Mouse (Mus musculus) midbrain, embryonic 16.5 days (tissue): ENCODE results near the gene Akr1b8. TPM values are rescaled to one million over a fixed set of nuclear protein-coding genes. Genes with fewer than 3 reads are reported as not detected.
"Not testable (repeated sequence)": the region's sequence is repeated elsewhere in the genome, so short reads cannot be mapped to it uniquely, and the experiment has no call there.

ENCODE experiments used
- ATAC-seq: fragments of 200-750 bp; cut with Nextera tagmentation; 2 replicates; pipeline ENCODE4 v1.8.0; 2017; ENCODE audit warnings: moderate TSS enrichment
- H3K27ac ChIP-seq: fragments of 300-500 bp; sonication (generic); 2 replicates; pipeline ENCODE4 v1.5.1; 2014; ENCODE audit warnings: mild to moderate bottlenecking, low read length, mixed read lengths
- H3K27me3 ChIP-seq: fragments of 300-500 bp; sonication (generic); 2 replicates; pipeline ENCODE4 v1.6.1; 2014; ENCODE audit warnings: low read depth, low read length, mixed read lengths; ENCODE audit not compliant: control insufficient read depth, insufficient read depth
- H3K36me3 ChIP-seq: fragments of 300-500 bp; sonication (generic); 2 replicates; pipeline ENCODE4 v1.6.1; 2014; ENCODE audit warnings: mild to moderate bottlenecking, low read length, moderate library complexity, mixed read lengths; ENCODE audit not compliant: control insufficient read depth, insufficient read depth
- H3K4me1 ChIP-seq: fragments of 300-500 bp; sonication (generic); 2 replicates; pipeline ENCODE4 v1.6.1; 2014; ENCODE audit warnings: mild to moderate bottlenecking, low read length, mixed read lengths; ENCODE audit not compliant: control insufficient read depth, insufficient read depth
- H3K4me2 ChIP-seq: fragments of 300-500 bp; sonication (generic); 2 replicates; pipeline ENCODE4 v1.6.1; 2014; ENCODE audit warnings: mild to moderate bottlenecking, low read length, mixed read lengths
- H3K4me3 ChIP-seq: fragments of 300-500 bp; sonication (generic); 2 replicates; pipeline ENCODE4 v1.5.1; 2014; ENCODE audit warnings: low read depth, mild to moderate bottlenecking, low read length, moderate library complexity, mixed read lengths
- H3K9ac ChIP-seq: fragments of 300-500 bp; sonication (generic); 2 replicates; pipeline ENCODE4 v1.6.1; 2014; ENCODE audit warnings: low read depth, low read length, mixed read lengths
- H3K9me3 ChIP-seq: fragments of 300-500 bp; sonication (generic); replicated peaks from 2 replicates; pipeline ENCODE4 v1.6.1; 2014; ENCODE audit warnings: mild to moderate bottlenecking, low read length, mixed read lengths; ENCODE audit not compliant: control insufficient read depth, poor library complexity, severe bottlenecking
- WGBS: fragments of 180-500 bp; shearing (Covaris S2); extraction: QIAGEN DNeasy Blood & Tissue Kit; methylation state at CpG from one replicate; pipeline ENCODE4 v1.1.7; 2014; 5-methylcytosine and 5-hydroxymethylcytosine counted together
- polyA plus RNA-seq: library from polyadenylated mRNA; unstranded; fragments of >200 nt; fragmentation: Nextera tagmentation; extraction: Ambion mirVana; gene quantifications from 2 replicates; pipeline ENCODE4 v1.2.1, GENCODE M21; 2015

Gene Akr1b8
- polyA plus RNA-seq, 1 experiment from 2014 or later: 2.7 TPM

- H3K9me3 ChIP-seq: no peaks in the 10 kb centered on the region
- WGBS: 85% methylated on average over 10 of the region's 10 CpGs
- ATAC-seq: no peak
- no peaks in the 10 kb centered on the region for H3K27me3 ChIP-seq
- H3K27ac ChIP-seq: no peak overlapping the region
- H3K9ac ChIP-seq: no peak overlapping the region
- no peaks in the 10 kb centered on the region for H3K36me3 ChIP-seq
- H3K4me2 ChIP-seq: no peak overlapping the region
- H3K4me3 ChIP-seq: no peak overlapping the region
- H3K4me1 ChIP-seq: no peaks in the 10 kb centered on the region
These were observed 53.5 kb downstream of the Akr1b8 start for GRCm38 (mm10) chr6:34407403-34407802.

- no peak within 1 kb of the TSS for H3K9ac ChIP-seq
- no peak within 1 kb of the TSS for H3K4me2 ChIP-seq
- H3K4me1 ChIP-seq: no peaks in the 10 kb centered on the region
- 86% methylated on average over 6 of the region's 6 CpGs for WGBS
- ATAC-seq: no peak
- no peaks in the 10 kb centered on the region for H3K27me3 ChIP-seq
- no peak within 1 kb of the TSS for H3K4me3 ChIP-seq
- H3K36me3 ChIP-seq: no peaks in the 10 kb centered on the region
- no peaks in the 10 kb centered on the region for H3K9me3 ChIP-seq
- no peak within 1 kb of the TSS for H3K27ac ChIP-seq
These were observed 58.1 kb downstream of the Akr1b8 start, which contains the start of gene Akr1b7 for GRCm38 (mm10) chr6:34412023-34412422. Akr1b7 (plus strand) TSS chr6:34412334.

- Histone ChIP-seq H3K27me3 (no peaks in the 10 kb centered on the region), H3K4me2 (no peak overlapping the region), H3K4me3 (no peak overlapping the region), H3K4me1 (no peaks in the 10 kb centered on the region), H3K36me3 (no peaks in the 10 kb centered on the region), H3K9ac (no peak overlapping the region), H3K27ac (no peak overlapping the region), H3K9me3 (no peaks in the 10 kb centered on the region)
- no peak for ATAC-seq
- WGBS: 72% methylated on average over 1 of the region's 1 CpGs
These were observed 58.8 kb downstream of the Akr1b8 start for GRCm38 (mm10) chr6:34412688-34413087.

- ATAC-seq, H3K4me2 ChIP-seq, H3K9ac ChIP-seq, H3K27ac ChIP-seq, H3K36me3 ChIP-seq, H3K4me1 ChIP-seq, H3K9me3 ChIP-seq, H3K27me3 ChIP-seq, H3K4me3 ChIP-seq: not testable (repeated sequence)
- 75% methylated on average over 1 of the region's 1 CpGs for WGBS
These were observed 59.5 kb downstream of the Akr1b8 start for GRCm38 (mm10) chr6:34413386-34413785.

GRCm38 (mm10) chr6:34416521-34416920 lies 62.6 kb downstream of the Akr1b8 start:
- Histone ChIP-seq H3K9ac (no peak overlapping the region), H3K27ac (no peak overlapping the region), H3K4me2 (no peak overlapping the region), H3K27me3 (no peaks in the 10 kb centered on the region), H3K9me3 (no peaks in the 10 kb centered on the region), H3K4me3 (no peak overlapping the region), H3K4me1 (no peaks in the 10 kb centered on the region), H3K36me3 (no peaks in the 10 kb centered on the region)
- WGBS: 98% methylated on average over 2 of the region's 2 CpGs
- no peak for ATAC-seq

Other genes with a start within 250 kb of the Akr1b8 start
- 44.5 and 45.1 TPM in 2 replicates for gene Slc35b4, start 177.0 kb upstream of the Akr1b8 start, polyA plus RNA-seq
- 105 and 108 TPM in 2 replicates for gene Akr1b3, start 36.6 kb upstream of the Akr1b8 start, polyA plus RNA-seq
- 8.2 and 11.9 TPM in 2 replicates for gene Akr1b10, start 30.1 kb downstream of the Akr1b8 start, polyA plus RNA-seq
- gene Akr1b7, start 58.2 kb downstream of the Akr1b8 start, polyA plus RNA-seq: not detected in 2 replicates
- 96.2 and 96.8 TPM in 2 replicates for gene Bpgm, start 122.1 kb downstream of the Akr1b8 start, polyA plus RNA-seq
- 52.1 and 58.2 TPM in 2 replicates for gene Cald1, start 244.4 kb downstream of the Akr1b8 start, polyA plus RNA-seq